Mouse (Mus musculus) embryonic facial prominence, embryonic 12.5 days (tissue): ENCODE measurements around the gene Iffo1. TPM values are rescaled to one million over a fixed set of nuclear protein-coding genes. Genes with fewer than 3 reads are reported as not detected.
A peak's percentile ranks its signal among the peaks of the same experiment; 100 is the strongest.

Experiments used
- ATAC-seq: fragments of 200-750 bp; cut with Nextera tagmentation; 2 replicates; pipeline ENCODE4 v1.8.0; 2017; ENCODE audit not compliant: insufficient number of reproducible peaks, insufficient read depth, low FRiP score, low TSS enrichment
- H3K27ac ChIP-seq: fragments of 300-500 bp; sonication (generic); 2 replicates; pipeline ENCODE4 v1.5.1; 2016; ENCODE audit warnings: mild to moderate bottlenecking
- H3K27me3 ChIP-seq: fragments of 300-500 bp; sonication (generic); 2 replicates; pipeline ENCODE4 v1.6.1; 2016; ENCODE audit warnings: mild to moderate bottlenecking, moderate library complexity
- H3K36me3 ChIP-seq: fragments of 300-500 bp; sonication (generic); 2 replicates; pipeline ENCODE4 v1.6.1; 2016; ENCODE audit warnings: mild to moderate bottlenecking
- H3K4me1 ChIP-seq: fragments of 300-500 bp; sonication (generic); 2 replicates; pipeline ENCODE4 v1.6.1; 2016
- H3K4me2 ChIP-seq: fragments of 300-500 bp; sonication (generic); replicated peaks from 2 replicates; pipeline ENCODE4 v1.6.1; 2016; ENCODE audit warnings: mild to moderate bottlenecking, moderate library complexity
- H3K4me3 ChIP-seq: fragments of 300-500 bp; sonication (generic); 2 replicates; pipeline ENCODE4 v1.5.1; 2016; ENCODE audit warnings: mild to moderate bottlenecking
- H3K9ac ChIP-seq: fragments of 300-500 bp; sonication (generic); 2 replicates; pipeline ENCODE4 v1.6.1; 2016; ENCODE audit warnings: mild to moderate bottlenecking, moderate library complexity
- H3K9me3 ChIP-seq: fragments of 300-500 bp; sonication (generic); 2 replicates; pipeline ENCODE4 v1.6.1; 2016; ENCODE audit warnings: mild to moderate bottlenecking, moderate library complexity
- whole genome bisulfite sequencing: fragments of 180-500 bp; shearing (Covaris S2); methylation state at CpG from one replicate; pipeline ENCODE4 v1.1.7; 2016; 5-methylcytosine and 5-hydroxymethylcytosine counted together
- polyA plus RNA-seq: library from polyadenylated mRNA; unstranded; fragments of >200 nt; fragmentation: Nextera tagmentation; extraction: Ambion mirVana; gene quantifications from 2 replicates; pipeline ENCODE4 v1.2.1, GENCODE M21; 2016

Gene Iffo1
- polyA plus RNA-seq, 1 experiment from 2014 or later = 24.0 TPM

- Histone ChIP-seq H3K4me2 (no peak overlapping the region), H3K9me3 (no peaks in the 10 kb centered on the region), H3K27ac (no peak overlapping the region), H3K9ac (no peak overlapping the region), H3K4me3 (no peak overlapping the region), H3K36me3 (peaks cover 91% of the 10 kb centered on the region), H3K4me1 (no peaks in the 10 kb centered on the region), H3K27me3 (no peaks in the 10 kb centered on the region)
- no peak for ATAC-seq
- 93% methylated on average over 7 of the region's 7 CpGs for WGBS
These were observed 34.6 kb downstream of the Iffo1 start for GRCm38 (mm10) chr6:125179601-125180000.

GRCm38 (mm10) chr6:125182133-125182532, 37.1 kb downstream of the Iffo1 start:
- H3K9me3 ChIP-seq = no peaks in the 10 kb centered on the region
- no peaks in the 10 kb centered on the region for H3K27me3 ChIP-seq
- peaks cover 91% of the 10 kb centered on the region for H3K36me3 ChIP-seq
- no peak overlapping the region for H3K27ac ChIP-seq
- WGBS = 87% methylated on average over 5 of the region's 5 CpGs
- no peak overlapping the region for H3K9ac ChIP-seq
- no peak for ATAC-seq
- H3K4me3 ChIP-seq = no peak overlapping the region
- H3K4me2 ChIP-seq = no peak overlapping the region
- no peaks in the 10 kb centered on the region for H3K4me1 ChIP-seq

- no peaks in the 10 kb centered on the region for H3K27me3 ChIP-seq
- no peaks in the 10 kb centered on the region for H3K4me1 ChIP-seq
- H3K9me3 ChIP-seq = no peaks in the 10 kb centered on the region
- no peak overlapping the region for H3K27ac ChIP-seq
- 93% methylated on average over 10 of the region's 10 CpGs for WGBS
- H3K9ac ChIP-seq = no peak overlapping the region
- ATAC-seq = no peak
- no peak overlapping the region for H3K4me2 ChIP-seq
- no peak overlapping the region for H3K4me3 ChIP-seq
- H3K36me3 ChIP-seq = peaks cover 70% of the 10 kb centered on the region
These were observed 41.2 kb downstream of the Iffo1 start for GRCm38 (mm10) chr6:125186203-125186602.

GRCm38 (mm10) chr6:125190816-125191215, 45.8 kb downstream of the Iffo1 start:
- no peak for ATAC-seq
- peak overlapping the region; percentile 84 for H3K9ac ChIP-seq
- no peaks in the 10 kb centered on the region for H3K27me3 ChIP-seq
- H3K36me3 ChIP-seq = peaks cover 44% of the 10 kb centered on the region
- H3K4me3 ChIP-seq = peak overlapping the region; percentile 72
- 0 out of 2 replicates have a peak, but pooled peaks cover 3% of the 10 kb centered on the region for H3K4me1 ChIP-seq
- H3K4me2 ChIP-seq = peak overlapping the region; percentile 64
- H3K27ac ChIP-seq = peak overlapping the region; percentile 100; the same call in 1 of the 2 replicates
- no peaks in the 10 kb centered on the region for H3K9me3 ChIP-seq

- Histone ChIP-seq H3K4me1 (0 out of 2 replicates have a peak, but pooled peaks cover 3% of the 10 kb centered on the region), H3K9me3 (no peaks in the 10 kb centered on the region), H3K4me3 (peak within 1 kb of the TSS; percentile 72), H3K9ac (peak within 1 kb of the TSS; percentile 84), H3K36me3 (peaks cover 37% of the 10 kb centered on the region), H3K27ac (peak within 1 kb of the TSS; percentile 100), H3K4me2 (peak within 1 kb of the TSS; percentile 79), H3K27me3 (no peaks in the 10 kb centered on the region)
- peak; percentile 96 for ATAC-seq
- WGBS = under 1% methylated on average over 54 of the region's 54 CpGs
These were observed 46.4 kb downstream of the Iffo1 start, which contains the start of the genes Ncapd2 and Mrpl51 for GRCm38 (mm10) chr6:125191332-125192015. Gene Ncapd2 (minus strand): TSS chr6:125191701. Gene Mrpl51 (plus strand): TSS chr6:125191801.

- ATAC-seq = peak; percentile 89
- Histone ChIP-seq H3K36me3 (peaks cover 30% of the 10 kb centered on the region), H3K9ac (peak overlapping the region; percentile 84), H3K4me1 (0 out of 2 replicates have a peak, but pooled peaks cover 3% of the 10 kb centered on the region), H3K4me2 (peak overlapping the region; percentile 79), H3K27me3 (no peaks in the 10 kb centered on the region), H3K4me3 (peak overlapping the region; percentile 72), H3K27ac (peak overlapping the region; percentile 100), H3K9me3 (no peaks in the 10 kb centered on the region)
- WGBS = under 1% methylated on average over 34 of the region's 34 CpGs
These were observed 47.1 kb downstream of the Iffo1 start for GRCm38 (mm10) chr6:125192016-125192714.

GRCm38 (mm10) chr6:125192841-125193240, 47.8 kb downstream of the Iffo1 start:
- Histone ChIP-seq H3K36me3 (peaks cover 25% of the 10 kb centered on the region), H3K27ac (peak overlapping the region; percentile 100), H3K9me3 (no peaks in the 10 kb centered on the region), H3K4me1 (0 out of 2 replicates have a peak, but pooled peaks cover 3% of the 10 kb centered on the region), H3K9ac (peak overlapping the region; percentile 84), H3K4me2 (peak overlapping the region; percentile 79), H3K27me3 (no peaks in the 10 kb centered on the region), H3K4me3 (peak overlapping the region; percentile 72)
- no peak for ATAC-seq
- 52% methylated on average over 5 of the region's 5 CpGs for WGBS

- H3K27ac ChIP-seq = no peak overlapping the region
- H3K4me3 ChIP-seq = peak overlapping the region; percentile 72
- ATAC-seq = no peak
- H3K4me2 ChIP-seq = peak overlapping the region; percentile 79
- H3K4me1 ChIP-seq = 0 out of 2 replicates have a peak, but pooled peaks cover 3% of the 10 kb centered on the region
- H3K9ac ChIP-seq = no peak overlapping the region
- WGBS = 64% methylated on average over 7 of the region's 7 CpGs
- no peaks in the 10 kb centered on the region for H3K27me3 ChIP-seq
- peaks cover 19% of the 10 kb centered on the region for H3K36me3 ChIP-seq
- H3K9me3 ChIP-seq = no peaks in the 10 kb centered on the region
These were observed 48.3 kb downstream of the Iffo1 start for GRCm38 (mm10) chr6:125193390-125193789.

GRCm38 (mm10) chr6:125195541-125196075, 50.6 kb downstream of the Iffo1 start:
- Histone ChIP-seq H3K9ac (no peak overlapping the region), H3K27me3 (no peaks in the 10 kb centered on the region), H3K36me3 (peaks cover 13% of the 10 kb centered on the region), H3K4me2 (no peak overlapping the region), H3K27ac (0 out of 2 replicates have a peak overlapping the region, but pooled peaks have one; percentile 6), H3K4me1 (0 out of 2 replicates have a peak, but pooled peaks cover 3% of the 10 kb centered on the region), H3K4me3 (no peak overlapping the region), H3K9me3 (no peaks in the 10 kb centered on the region)
- no peak for ATAC-seq
- 43% methylated on average over 1 of the region's 1 CpGs for WGBS

- no peak overlapping the region for H3K4me2 ChIP-seq
- no peak overlapping the region for H3K27ac ChIP-seq
- no peak overlapping the region for H3K4me3 ChIP-seq
- no peak for ATAC-seq
- H3K9ac ChIP-seq = no peak overlapping the region
- H3K4me1 ChIP-seq = 0 out of 2 replicates have a peak, but pooled peaks cover 3% of the 10 kb centered on the region
- peaks cover 13% of the 10 kb centered on the region for H3K36me3 ChIP-seq
- H3K9me3 ChIP-seq = no peaks in the 10 kb centered on the region
- H3K27me3 ChIP-seq = no peaks in the 10 kb centered on the region
- WGBS = 55% methylated on average over 3 of the region's 3 CpGs
These were observed 51.3 kb downstream of the Iffo1 start for GRCm38 (mm10) chr6:125196301-125196700.

GRCm38 (mm10) chr6:125197166-125197565, 52.1 kb downstream of the Iffo1 start:
- no peak overlapping the region for H3K4me3 ChIP-seq
- 0 out of 2 replicates have a peak, but pooled peaks cover 3% of the 10 kb centered on the region for H3K4me1 ChIP-seq
- 73% methylated on average over 5 of the region's 5 CpGs for WGBS
- peaks cover 13% of the 10 kb centered on the region for H3K36me3 ChIP-seq
- no peaks in the 10 kb centered on the region for H3K27me3 ChIP-seq
- no peak overlapping the region for H3K27ac ChIP-seq
- no peaks in the 10 kb centered on the region for H3K9me3 ChIP-seq
- H3K9ac ChIP-seq = no peak overlapping the region
- H3K4me2 ChIP-seq = no peak overlapping the region
- no peak for ATAC-seq
